Mouse (Mus musculus): Measurements from ENCODE around the gene Parp9. TPM values are rescaled to one million over a fixed set of nuclear protein-coding genes. Genes with fewer than 3 reads are reported as not detected.
A peak's percentile ranks its signal among the peaks of the same experiment; 100 is the strongest.
"Not testable (repeated sequence)": the region's sequence is repeated elsewhere in the genome, so short reads cannot be mapped to it uniquely, and the experiment has no call there.

Gene Parp9
- 2.6 and 3.7 TPM in 2 replicates for polyA plus RNA-seq (2016; fragmentation: Nextera tagmentation; extraction: Ambion mirVana)

DNA sequence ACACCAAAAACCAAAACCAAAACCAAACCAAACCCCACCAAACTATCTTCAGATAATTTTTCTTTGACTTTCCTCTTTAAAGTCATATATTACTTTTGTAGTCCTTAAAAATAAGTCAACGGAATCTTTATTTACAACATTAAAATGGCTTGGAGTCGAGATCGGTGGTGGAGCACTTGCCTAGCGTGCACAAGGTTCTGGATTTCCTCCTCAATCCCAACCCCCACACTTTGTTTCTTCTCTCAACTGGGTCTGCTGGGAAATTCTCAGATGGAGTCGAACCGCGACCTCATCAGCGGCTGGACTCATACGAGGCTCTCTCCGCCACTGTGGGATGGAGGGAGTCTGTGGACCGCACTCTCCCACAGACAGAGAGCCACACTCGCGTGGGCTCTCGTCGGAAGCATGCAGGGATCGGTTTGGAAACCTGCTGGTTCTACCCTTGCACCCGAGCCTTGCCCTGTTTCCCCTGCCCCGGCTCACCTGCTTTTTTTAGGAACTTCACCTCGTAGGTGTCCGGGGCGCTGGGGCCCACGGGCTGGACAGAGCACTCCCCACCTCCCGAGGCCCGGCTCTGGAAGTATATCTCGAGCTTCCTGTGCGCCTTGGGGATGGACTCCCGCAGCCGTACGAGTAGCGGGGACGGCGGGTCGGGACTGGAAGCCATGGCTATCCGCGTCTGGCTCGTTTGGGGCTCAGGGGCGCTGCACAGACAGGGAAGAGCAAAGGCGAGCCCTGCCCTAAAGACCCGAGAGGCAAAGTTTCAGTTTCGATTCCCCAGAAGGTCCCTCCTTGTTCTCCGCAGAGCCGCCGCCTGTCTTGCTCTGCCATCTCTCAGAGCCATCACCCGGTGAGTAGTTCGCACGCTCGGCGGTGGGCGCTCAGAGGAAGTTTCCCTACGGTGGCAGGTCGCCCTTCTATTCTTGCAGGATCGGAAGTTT lies at the start of gene Parp9, which contains the start of gene Dtx3l:
TSS of gene Parp9 (plus strand) at position 260 of the 941 bp plus-strand sequence.
TSS of gene Dtx3l (minus strand) at position 941 of the 941 bp plus-strand sequence.
- 1% methylated on average over 52 of the region's 52 CpGs for WGBS
- Histone ChIP-seq H3K4me1 (peaks cover 15% of the 10 kb centered on the region), H3K4me2 (peak within 1 kb of the TSS; percentile 80), H3K4me3 (replicated peaks) (peak within 1 kb of the TSS; percentile 57), H3K9ac (peak within 1 kb of the TSS; percentile 67), H3K27me3 (peaks cover 17% of the 10 kb centered on the region), H3K9me3 (no peaks in the 10 kb centered on the region), H3K36me3 (replicated peaks) (0 out of 2 replicates have a peak, but pooled peaks cover 3% of the 10 kb centered on the region), H3K27ac (no peak within 1 kb of the TSS)
- peak; percentile 58 for ATAC-seq (ENCODE audit: low FRiP score)

GRCm38 (mm10) chr16:35888910-35889309 lies 49.4 kb upstream of the Parp9 start:
- no peaks in the 10 kb centered on the region for H3K9me3 ChIP-seq
- 94% methylated on average over 5 of the region's 5 CpGs for whole genome bisulfite sequencing
- H3K4me1 ChIP-seq: no peaks in the 10 kb centered on the region
- H3K27ac ChIP-seq: no peak overlapping the region
- ATAC-seq (ENCODE audit: low FRiP score): no peak
- H3K27me3 ChIP-seq: no peaks in the 10 kb centered on the region
- no peak overlapping the region for H3K4me2 ChIP-seq
- no peak overlapping the region for H3K9ac ChIP-seq
- no peak overlapping the region for H3K4me3 ChIP-seq (replicated peaks)
- no peaks in the 10 kb centered on the region for H3K36me3 ChIP-seq (replicated peaks)

GRCm38 (mm10) chr16:35890645-35891044 lies 47.6 kb upstream of the Parp9 start:
- H3K4me3 ChIP-seq (replicated peaks): no peak overlapping the region
- no peak for ATAC-seq (ENCODE audit: low FRiP score)
- no peak overlapping the region for H3K27ac ChIP-seq

DNA sequence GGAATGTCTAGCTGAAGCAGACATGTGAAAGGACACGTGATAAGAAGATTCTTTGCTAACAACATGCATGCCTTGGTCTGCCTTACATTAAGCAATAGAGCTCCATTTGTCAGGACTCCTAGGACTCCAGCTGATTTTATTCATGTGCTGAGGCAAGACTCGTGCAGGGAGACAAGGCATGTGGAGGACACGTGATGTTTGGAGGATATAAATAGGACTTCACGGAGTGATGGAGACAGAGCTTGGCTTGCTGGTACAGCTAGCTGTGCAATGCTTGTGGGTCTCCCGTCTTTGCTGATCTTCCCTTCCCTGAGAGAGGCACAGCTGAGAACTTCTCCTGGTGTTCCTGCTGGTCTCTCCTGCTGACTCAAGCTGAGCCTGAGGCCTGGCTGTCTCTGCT lies 46.7 kb upstream of the Parp9 start:
- not testable (repeated sequence) for H3K4me1 ChIP-seq; ATAC-seq (ENCODE audit: low FRiP score); H3K9ac ChIP-seq; H3K27me3 ChIP-seq; H3K36me3 ChIP-seq (replicated peaks); H3K27ac ChIP-seq; H3K4me2 ChIP-seq; H3K9me3 ChIP-seq; H3K4me3 ChIP-seq (replicated peaks)
- 84% methylated on average over 5 of the region's 5 CpGs for WGBS

More at GRCm38 (mm10) chr16:35890645-35891044, 47.6 kb upstream of the Parp9 start:
- no peaks in the 10 kb centered on the region for H3K9me3 ChIP-seq
- H3K27me3 ChIP-seq: no peaks in the 10 kb centered on the region
- H3K9ac ChIP-seq: no peak overlapping the region
- 76% methylated on average over 3 of the region's 3 CpGs for WGBS
- H3K4me1 ChIP-seq: no peaks in the 10 kb centered on the region
- H3K4me2 ChIP-seq: no peak overlapping the region
- no peaks in the 10 kb centered on the region for H3K36me3 ChIP-seq (replicated peaks)

GRCm38 (mm10) chr16:35894997-35895396 lies 43.3 kb upstream of the Parp9 start:
- Histone ChIP-seq H3K9ac (no peak overlapping the region), H3K27ac (no peak overlapping the region), H3K9me3 (peaks cover 4% of the 10 kb centered on the region; the same call in 1 of the 2 replicates), H3K4me1 (no peaks in the 10 kb centered on the region), H3K36me3 (replicated peaks) (no peaks in the 10 kb centered on the region), H3K4me3 (replicated peaks) (no peak overlapping the region), H3K4me2 (no peak overlapping the region), H3K27me3 (no peaks in the 10 kb centered on the region)
- no peak for ATAC-seq (ENCODE audit: low FRiP score)
- 75% methylated on average over 6 of the region's 6 CpGs for WGBS

DNA sequence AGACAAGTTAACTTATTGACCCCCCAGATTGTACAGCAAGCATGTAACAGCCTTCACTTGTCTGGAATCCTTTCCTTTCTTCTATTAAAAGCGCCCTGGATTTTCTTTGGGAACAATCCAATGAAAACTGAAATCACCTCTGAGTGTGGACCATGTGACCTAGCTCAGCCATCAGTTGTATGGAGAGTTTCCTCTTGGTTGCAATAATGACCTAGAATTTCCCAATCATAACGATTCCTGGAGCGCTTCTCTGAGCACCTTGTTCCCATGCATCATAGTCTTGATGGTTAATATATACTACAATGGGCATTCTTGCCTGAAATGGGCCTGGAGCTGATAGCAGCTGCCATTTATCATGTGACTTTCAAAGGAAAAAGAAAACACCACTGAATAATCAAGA lies 37.7 kb upstream of the Parp9 start:
- ATAC-seq (ENCODE audit: low FRiP score): no peak
- H3K36me3 ChIP-seq (replicated peaks): no peaks in the 10 kb centered on the region
- H3K4me1 ChIP-seq: no peaks in the 10 kb centered on the region
- H3K4me3 ChIP-seq (replicated peaks): no peak overlapping the region
- H3K4me2 ChIP-seq: no peak overlapping the region
- WGBS: 89% methylated on average over 3 of the region's 3 CpGs
- H3K27me3 ChIP-seq: no peaks in the 10 kb centered on the region
- no peak overlapping the region for H3K27ac ChIP-seq
- peaks cover 4% of the 10 kb centered on the region; the same call in 1 of the 2 replicates for H3K9me3 ChIP-seq
- H3K9ac ChIP-seq: no peak overlapping the region

GRCm38 (mm10) chr16:35903014-35903640 lies 35.1 kb upstream of the Parp9 start:
- no peak for ATAC-seq (ENCODE audit: low FRiP score)

GRCm38 (mm10) chr16:35904121-35904736 lies 34.0 kb upstream of the Parp9 start:
- H3K27me3 ChIP-seq: no peaks in the 10 kb centered on the region
- H3K4me2 ChIP-seq: no peak overlapping the region
- H3K36me3 ChIP-seq (replicated peaks): no peaks in the 10 kb centered on the region
- no peak overlapping the region for H3K4me3 ChIP-seq (replicated peaks)
- H3K9ac ChIP-seq: no peak overlapping the region
- H3K9me3 ChIP-seq: no peaks in the 10 kb centered on the region
- H3K27ac ChIP-seq: no peak overlapping the region
- ATAC-seq (ENCODE audit: low FRiP score): no peak
- no peaks in the 10 kb centered on the region for H3K4me1 ChIP-seq
- WGBS: 88% methylated on average over 4 of the region's 4 CpGs

More at GRCm38 (mm10) chr16:35903014-35903640, 35.1 kb upstream of the Parp9 start:
- Histone ChIP-seq H3K4me1 (no peaks in the 10 kb centered on the region), H3K27ac (no peak overlapping the region), H3K4me2 (no peak overlapping the region), H3K36me3 (replicated peaks) (no peaks in the 10 kb centered on the region), H3K9ac (no peak overlapping the region), H3K4me3 (replicated peaks) (no peak overlapping the region), H3K27me3 (no peaks in the 10 kb centered on the region), H3K9me3 (no peaks in the 10 kb centered on the region)
- 85% methylated on average over 6 of the region's 6 CpGs for WGBS

DNA sequence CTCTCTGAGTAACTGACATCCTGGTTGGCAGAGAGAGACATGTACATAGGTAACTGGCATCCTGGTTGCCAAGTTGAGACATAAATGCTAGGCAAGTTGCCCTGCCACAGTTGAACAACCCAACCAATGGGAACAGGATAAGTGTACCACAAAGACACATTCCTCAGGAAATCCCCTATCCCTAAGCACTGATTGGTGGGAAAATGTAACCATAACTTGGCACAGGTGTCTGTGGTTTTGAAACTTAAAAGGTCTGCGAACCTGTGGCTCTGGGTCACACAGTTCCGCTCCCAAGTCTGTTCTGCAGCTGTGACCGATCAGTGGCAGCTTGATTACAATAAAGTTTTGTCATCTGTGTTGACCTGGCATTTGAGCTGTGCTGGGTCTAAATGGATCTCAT lies 32.9 kb upstream of the Parp9 start:
- Histone ChIP-seq H3K4me3 (replicated peaks) (no peak overlapping the region), H3K36me3 (replicated peaks) (no peaks in the 10 kb centered on the region), H3K4me2 (no peak overlapping the region), H3K4me1 (no peaks in the 10 kb centered on the region), H3K9me3 (no peaks in the 10 kb centered on the region), H3K9ac (no peak overlapping the region), H3K27ac (no peak overlapping the region), H3K27me3 (no peaks in the 10 kb centered on the region)
- WGBS: 85% methylated on average over 3 of the region's 3 CpGs
- no peak for ATAC-seq (ENCODE audit: low FRiP score)

- Histone ChIP-seq H3K36me3 (replicated peaks) (no peaks in the 10 kb centered on the region), H3K9ac (no peak overlapping the region), H3K27ac (no peak overlapping the region), H3K9me3 (no peaks in the 10 kb centered on the region), H3K4me2 (no peak overlapping the region), H3K27me3 (no peaks in the 10 kb centered on the region), H3K4me3 (replicated peaks) (no peak overlapping the region), H3K4me1 (no peaks in the 10 kb centered on the region)
- WGBS: 82% methylated on average over 6 of the region's 6 CpGs
- ATAC-seq (ENCODE audit: low FRiP score): no peak
Observed at GRCm38 (mm10) chr16:35905819-35906485, 32.3 kb upstream of the Parp9 start.

GRCm38 (mm10) chr16:35906887-35907286 lies 31.4 kb upstream of the Parp9 start:
- H3K9me3 ChIP-seq: no peaks in the 10 kb centered on the region
- no peak overlapping the region for H3K27ac ChIP-seq
- H3K4me1 ChIP-seq: no peaks in the 10 kb centered on the region
- H3K4me2 ChIP-seq: no peak overlapping the region
- H3K9ac ChIP-seq: no peak overlapping the region
- H3K4me3 ChIP-seq (replicated peaks): no peak overlapping the region
- H3K27me3 ChIP-seq: no peaks in the 10 kb centered on the region
- 87% methylated on average over 7 of the region's 7 CpGs for WGBS
- no peak for ATAC-seq (ENCODE audit: low FRiP score)
- H3K36me3 ChIP-seq (replicated peaks): no peaks in the 10 kb centered on the region
